Mouse (Mus musculus): ENCODE results near the gene Usp3. TPM values are rescaled to one million over a fixed set of nuclear protein-coding genes. Genes with fewer than 3 reads are reported as not detected.

Gene Usp3
- polyA plus RNA-seq, 1 experiment from 2014 or later: 97.7 TPM

DNA sequence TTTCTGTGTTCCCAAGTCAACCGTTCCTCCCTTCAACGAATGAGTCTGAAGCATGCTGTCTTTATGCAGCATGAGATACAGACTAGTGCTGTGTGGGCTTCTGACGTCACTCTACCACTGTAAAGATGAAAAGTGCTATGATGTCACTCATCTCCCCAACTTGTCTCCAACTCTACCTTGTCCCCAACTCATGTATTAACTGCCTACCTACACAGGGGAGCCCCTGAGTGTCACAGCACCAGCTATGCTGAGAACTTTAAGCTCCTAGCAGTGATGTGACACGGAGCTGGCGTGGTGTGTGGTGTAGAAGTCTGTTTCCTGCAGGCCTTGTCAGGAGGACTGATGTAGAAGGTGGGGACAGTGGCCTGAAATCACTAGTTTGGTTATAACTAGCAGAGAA lies 5.7 kb upstream of the Usp3 start:
- Histone ChIP-seq H3K4me3 (no peak overlapping the region), H3K27ac (no peak overlapping the region), H3K4me1 (replicated peaks) (peaks cover 38% of the 10 kb centered on the region), H3K36me3 (no peaks in the 10 kb centered on the region), H3K9me3 (no peaks in the 10 kb centered on the region), H3K27me3 (ENCODE audit: insufficient read depth, poor library complexity, severe bottlenecking) (peaks cover 21% of the 10 kb centered on the region)
- WGBS: 52% methylated on average over 5 of the region's 5 CpGs
- no peak for DNase-seq (ENCODE audit: low spot score)

DNA sequence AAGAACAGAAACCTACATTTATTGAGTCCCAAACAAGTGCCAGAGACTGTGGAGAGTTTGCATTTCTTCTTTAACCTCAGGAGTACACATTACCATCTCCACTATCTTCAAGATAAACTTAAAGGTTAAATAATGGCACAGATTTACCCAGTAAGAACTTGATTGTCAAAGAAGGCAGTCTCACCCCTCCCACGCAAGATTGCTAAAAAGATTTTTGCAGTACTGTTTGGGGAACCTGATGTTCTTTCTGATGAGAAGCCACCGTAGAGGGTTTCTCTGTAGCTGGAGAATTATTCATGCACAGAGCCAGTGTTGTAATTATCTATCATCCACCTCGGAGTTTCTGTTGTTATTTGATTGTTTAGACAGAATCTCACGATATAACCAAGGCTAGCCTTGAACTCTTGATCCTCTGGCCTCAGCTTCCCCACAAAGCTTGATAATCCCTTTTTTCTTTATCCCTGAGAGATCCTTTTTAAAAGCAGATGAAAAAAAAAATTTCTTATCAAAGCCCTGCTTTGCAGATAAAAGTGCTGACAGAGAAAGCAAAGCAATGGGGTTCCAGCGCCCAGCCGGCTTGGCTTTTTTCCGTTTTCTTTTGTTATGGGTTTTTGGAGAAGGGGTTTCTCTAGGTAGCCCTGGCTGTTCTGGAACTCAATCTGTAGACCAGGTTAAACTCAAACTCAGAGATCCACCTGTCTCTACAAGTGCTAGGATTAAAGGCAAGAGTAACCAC lies 4.7 kb upstream of the Usp3 start:
- Histone ChIP-seq H3K4me3 (no peak overlapping the region), H3K9me3 (no peaks in the 10 kb centered on the region), H3K27ac (no peak overlapping the region), H3K4me1 (replicated peaks) (peaks cover 42% of the 10 kb centered on the region), H3K27me3 (ENCODE audit: insufficient read depth, poor library complexity, severe bottlenecking) (peaks cover 24% of the 10 kb centered on the region), H3K36me3 (no peaks in the 10 kb centered on the region)
- 18% methylated on average over 7 of the region's 7 CpGs for WGBS
- DNase-seq (ENCODE audit: low spot score): no peak

DNA sequence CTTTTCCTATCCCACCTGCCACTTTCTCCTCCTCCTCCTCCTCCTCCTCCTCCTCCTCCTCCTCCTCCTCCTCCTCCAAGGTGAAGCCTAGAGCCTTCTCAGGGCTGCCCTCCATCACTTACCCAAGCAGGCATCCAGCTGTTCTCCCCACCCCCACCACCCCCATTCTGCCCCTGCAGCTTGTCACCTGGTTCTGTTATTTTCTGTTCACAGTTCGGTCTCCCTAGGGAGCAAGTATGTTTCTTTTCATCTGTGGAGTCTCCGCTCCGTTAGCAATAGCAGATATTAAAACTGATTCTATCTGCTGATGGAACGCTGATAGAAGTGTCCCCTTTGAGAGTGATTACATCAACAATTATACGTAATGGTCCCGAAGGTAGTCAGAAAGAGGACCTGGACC lies 4.1 kb upstream of the Usp3 start:
- H3K36me3 ChIP-seq: no peaks in the 10 kb centered on the region
- peaks cover 42% of the 10 kb centered on the region for H3K4me1 ChIP-seq (replicated peaks)
- WGBS: 24% methylated on average over 6 of the region's 6 CpGs
- H3K4me3 ChIP-seq: no peak overlapping the region
- H3K27me3 ChIP-seq (ENCODE audit: insufficient read depth, poor library complexity, severe bottlenecking): peaks cover 24% of the 10 kb centered on the region
- DNase-seq (ENCODE audit: low spot score): no peak
- no peak overlapping the region for H3K27ac ChIP-seq
- no peaks in the 10 kb centered on the region for H3K9me3 ChIP-seq

DNA sequence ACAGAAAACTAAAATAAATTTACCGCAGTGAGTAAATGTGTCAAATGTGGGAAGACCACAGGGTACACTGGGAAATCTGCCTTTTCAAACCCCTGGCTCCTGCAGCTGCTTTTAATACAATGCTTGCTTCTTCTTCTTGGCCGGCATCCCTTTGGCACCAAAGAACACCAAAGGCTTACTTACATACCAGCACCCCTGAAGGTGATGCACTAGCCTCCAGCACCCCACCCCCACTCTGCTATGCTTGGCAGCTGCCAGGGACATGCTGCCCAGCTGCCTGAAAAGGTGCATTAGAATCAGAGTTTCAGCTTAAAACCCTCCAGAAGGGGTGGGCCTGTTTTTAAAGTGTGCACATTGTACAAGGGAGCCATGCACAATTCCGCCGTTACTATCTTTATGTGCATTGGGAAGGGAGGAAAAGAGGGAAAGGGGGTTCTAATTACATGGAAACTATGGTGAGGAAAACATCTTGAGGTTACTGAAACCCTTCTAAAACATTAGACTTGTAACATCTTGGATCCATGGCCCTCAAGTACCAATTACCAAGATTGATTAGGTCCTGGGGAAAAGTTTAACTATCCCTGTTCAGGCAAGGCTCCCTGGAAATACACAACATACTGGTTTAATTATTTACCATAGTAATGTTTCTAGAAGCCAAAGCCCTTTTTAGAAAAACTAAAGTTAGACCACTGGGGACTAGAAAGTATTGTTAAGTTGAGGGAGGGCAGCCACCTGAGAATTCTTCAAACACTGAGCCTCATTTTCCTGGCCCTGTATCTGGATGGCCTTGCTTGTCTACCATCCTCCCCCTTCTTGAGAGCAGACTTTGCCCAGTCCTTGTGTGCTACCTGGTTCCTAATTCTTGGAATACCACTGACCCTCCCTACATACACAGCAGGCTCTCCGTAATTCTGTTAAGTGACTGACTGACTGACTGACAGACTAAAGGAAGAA lies 3.1 kb upstream of the Usp3 start:
- Histone ChIP-seq H3K4me1 (replicated peaks) (peaks cover 48% of the 10 kb centered on the region), H3K27ac (no peak overlapping the region), H3K36me3 (no peaks in the 10 kb centered on the region), H3K4me3 (no peak overlapping the region), H3K9me3 (no peaks in the 10 kb centered on the region), H3K27me3 (ENCODE audit: insufficient read depth, poor library complexity, severe bottlenecking) (peaks cover 24% of the 10 kb centered on the region)
- 53% methylated on average over 5 of the region's 5 CpGs for WGBS
- DNase-seq (ENCODE audit: low spot score): no peak

DNA sequence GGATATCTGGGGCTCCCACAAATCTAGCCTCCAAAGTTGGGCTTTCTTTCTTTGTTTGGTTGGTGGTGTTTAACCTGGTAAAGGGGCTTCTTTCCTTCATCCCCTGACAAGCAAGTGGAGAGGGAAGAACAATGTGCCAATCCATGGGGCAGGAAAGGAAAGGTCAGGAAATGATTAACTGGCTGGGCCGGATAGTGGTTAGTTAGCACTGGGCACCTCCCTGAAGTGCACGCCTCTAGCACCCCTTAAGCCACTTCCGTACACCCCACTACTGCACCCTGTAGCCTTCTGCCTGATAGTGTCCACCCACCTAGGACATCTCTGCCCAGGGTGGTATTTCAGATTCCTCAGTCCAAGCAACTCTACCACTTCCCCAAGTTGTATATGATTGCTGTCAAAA lies 1.1 kb upstream of the Usp3 start:
- no peaks in the 10 kb centered on the region for H3K9me3 ChIP-seq
- 74% methylated on average over 3 of the region's 3 CpGs for WGBS
- H3K27me3 ChIP-seq (ENCODE audit: insufficient read depth, poor library complexity, severe bottlenecking): peaks cover 24% of the 10 kb centered on the region
- no peak for DNase-seq (ENCODE audit: low spot score)
- no peak overlapping the region for H3K27ac ChIP-seq
- peaks cover 57% of the 10 kb centered on the region for H3K4me1 ChIP-seq (replicated peaks)
- peak overlapping the region; percentile 97; the same call in 1 of the 2 replicates for H3K4me3 ChIP-seq
- H3K36me3 ChIP-seq: no peaks in the 10 kb centered on the region

DNA sequence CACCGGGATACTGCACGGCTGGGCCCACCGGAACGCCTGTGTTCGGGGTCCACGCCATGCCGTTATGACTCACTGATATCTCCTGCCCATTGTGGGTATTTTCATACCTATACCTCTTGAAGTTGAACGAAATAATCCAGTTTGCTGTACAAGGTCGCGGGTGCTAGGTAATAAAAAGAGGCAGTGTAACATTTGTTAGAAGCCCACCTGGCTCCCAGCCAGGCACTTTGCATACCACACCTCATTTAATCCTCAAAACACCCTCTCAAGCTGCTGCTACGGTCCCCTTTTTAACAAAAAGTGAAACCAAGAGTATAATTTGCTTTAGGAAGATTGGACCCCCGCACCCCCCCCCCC lies 649 bp upstream of the Usp3 start:
- DNase-seq (ENCODE audit: low spot score): no peak
- Histone ChIP-seq H3K27me3 (ENCODE audit: insufficient read depth, poor library complexity, severe bottlenecking) (peaks cover 24% of the 10 kb centered on the region), H3K4me3 (peak overlapping the region; percentile 97), H3K36me3 (no peaks in the 10 kb centered on the region), H3K27ac (0 out of 2 replicates have a peak overlapping the region, but pooled peaks have one; percentile 99), H3K9me3 (no peaks in the 10 kb centered on the region), H3K4me1 (replicated peaks) (peaks cover 55% of the 10 kb centered on the region)
- WGBS: 13% methylated on average over 12 of the region's 12 CpGs

DNA sequence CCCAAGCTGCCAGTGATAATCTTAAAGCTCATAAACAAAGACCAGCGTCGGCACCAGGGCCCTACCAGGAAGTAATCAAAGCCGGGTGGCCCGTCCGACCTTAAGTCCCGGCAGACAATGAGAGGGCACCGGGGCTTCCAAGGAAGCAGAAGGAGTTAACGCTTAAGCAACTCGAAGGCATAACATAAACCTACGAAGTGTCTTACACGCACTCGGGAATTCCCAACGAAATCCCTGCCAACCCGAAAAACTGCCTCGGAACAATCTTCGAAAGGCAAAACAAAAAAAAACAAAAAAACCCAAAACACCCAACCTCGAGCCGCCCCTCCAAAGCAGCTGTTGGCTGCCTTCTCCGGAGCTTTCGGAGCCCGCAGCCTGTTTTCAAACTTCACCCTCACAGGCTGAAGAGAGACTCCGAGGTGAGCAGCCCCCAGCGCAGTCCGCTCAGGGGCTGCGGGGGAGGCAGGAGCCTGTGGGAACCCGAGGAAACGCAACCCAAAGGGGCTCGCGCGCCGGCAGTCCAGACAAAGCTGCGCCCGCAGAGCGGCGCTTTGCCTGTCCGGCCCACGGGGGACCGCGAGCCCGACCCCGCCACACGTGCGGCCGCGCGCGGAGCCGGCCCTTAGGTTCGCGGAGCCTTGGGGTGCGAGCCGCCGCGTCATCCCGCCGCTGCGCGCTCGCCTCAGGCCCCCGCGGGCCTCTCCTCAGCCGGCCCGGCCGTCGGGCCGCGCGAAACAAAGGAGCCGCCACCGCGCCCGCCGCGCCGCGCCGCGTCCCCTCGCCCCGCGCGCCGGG lies 894 bp downstream of the Usp3 start:
- under 1% methylated on average over 83 of the region's 83 CpGs for WGBS
- Histone ChIP-seq H3K27ac (peak overlapping the region; percentile 99), H3K4me1 (replicated peaks) (peaks cover 48% of the 10 kb centered on the region), H3K36me3 (no peaks in the 10 kb centered on the region), H3K27me3 (ENCODE audit: insufficient read depth, poor library complexity, severe bottlenecking) (peaks cover 21% of the 10 kb centered on the region), H3K4me3 (peak overlapping the region; percentile 97), H3K9me3 (no peaks in the 10 kb centered on the region)
- DNase-seq (ENCODE audit: low spot score): peak; percentile 64

DNA sequence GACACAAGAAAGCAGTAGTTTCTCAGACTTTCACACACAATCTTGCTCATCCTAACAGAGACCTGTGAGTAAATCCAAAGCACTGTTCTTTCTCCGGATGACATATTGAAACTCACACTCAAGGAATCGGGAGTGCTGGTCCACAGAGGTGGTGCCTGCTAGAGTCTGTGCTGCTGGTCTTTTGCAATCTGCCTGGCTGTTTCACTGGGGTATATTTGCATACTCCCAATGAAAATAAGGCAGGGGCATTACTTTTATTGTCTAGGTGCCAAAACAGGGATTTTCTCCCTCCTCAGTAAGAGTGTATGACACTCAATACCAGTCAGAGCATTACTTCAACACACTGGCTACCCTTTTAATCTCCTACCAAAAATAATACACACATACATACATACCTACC lies 2.9 kb downstream of the Usp3 start:
- Histone ChIP-seq H3K27me3 (ENCODE audit: insufficient read depth, poor library complexity, severe bottlenecking) (peaks cover 14% of the 10 kb centered on the region), H3K4me1 (replicated peaks) (peaks cover 41% of the 10 kb centered on the region), H3K4me3 (peak overlapping the region; percentile 24), H3K27ac (no peak overlapping the region), H3K9me3 (no peaks in the 10 kb centered on the region), H3K36me3 (no peaks in the 10 kb centered on the region)
- 78% methylated on average over 2 of the region's 2 CpGs for WGBS
- no peak for DNase-seq (ENCODE audit: low spot score)

DNA sequence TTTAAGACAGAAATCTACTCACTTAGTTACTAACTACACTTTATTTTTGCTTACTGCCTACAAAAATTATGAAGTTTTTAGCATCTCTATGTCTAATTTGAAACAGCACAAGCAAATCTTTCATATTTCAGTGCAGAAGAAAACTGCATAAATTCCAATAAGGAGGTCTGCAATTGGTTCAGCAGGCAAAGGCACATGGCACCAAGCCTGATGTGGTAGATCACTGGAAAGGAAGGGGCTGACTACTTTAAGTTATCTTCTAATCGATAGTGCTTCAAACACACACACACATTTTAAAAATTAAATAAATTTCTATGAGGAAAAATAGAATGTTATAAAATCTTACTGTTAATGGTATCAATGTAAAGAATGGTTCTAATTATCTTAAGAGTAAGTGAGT lies 5.9 kb downstream of the Usp3 start:
- Histone ChIP-seq H3K27ac (no peak overlapping the region), H3K27me3 (ENCODE audit: insufficient read depth, poor library complexity, severe bottlenecking) (no peaks in the 10 kb centered on the region), H3K36me3 (peaks cover 7% of the 10 kb centered on the region; the same call in 1 of the 2 replicates), H3K9me3 (no peaks in the 10 kb centered on the region), H3K4me1 (replicated peaks) (peaks cover 35% of the 10 kb centered on the region), H3K4me3 (no peak overlapping the region)
- DNase-seq (ENCODE audit: low spot score): no peak
- 92% methylated on average over 1 of the region's 1 CpGs for WGBS

DNA sequence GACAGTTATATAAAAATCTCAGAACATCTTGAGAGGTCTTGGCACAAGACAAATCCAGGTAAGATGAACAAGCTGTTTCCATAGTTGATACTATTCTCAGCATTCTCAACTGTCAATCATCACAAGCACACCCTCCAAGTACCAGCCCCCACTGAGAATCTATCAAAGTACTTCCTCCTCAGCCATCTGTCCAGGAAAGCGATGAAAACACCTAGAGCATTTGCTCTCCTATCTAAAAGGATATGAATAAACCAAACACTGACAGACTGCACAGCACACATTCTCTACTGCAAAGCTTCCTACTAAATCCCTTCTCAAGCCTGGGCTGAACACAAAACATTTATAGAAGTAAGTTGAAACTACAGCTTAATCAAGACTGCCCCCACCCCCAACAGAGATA lies 6.4 kb downstream of the Usp3 start:
- WGBS: 70% methylated on average over 1 of the region's 1 CpGs
- Histone ChIP-seq H3K9me3 (no peaks in the 10 kb centered on the region), H3K27me3 (ENCODE audit: insufficient read depth, poor library complexity, severe bottlenecking) (no peaks in the 10 kb centered on the region), H3K36me3 (peaks cover 7% of the 10 kb centered on the region; the same call in 1 of the 2 replicates), H3K27ac (no peak overlapping the region), H3K4me1 (replicated peaks) (peaks cover 34% of the 10 kb centered on the region), H3K4me3 (no peak overlapping the region)
- DNase-seq (ENCODE audit: low spot score): no peak

DNA sequence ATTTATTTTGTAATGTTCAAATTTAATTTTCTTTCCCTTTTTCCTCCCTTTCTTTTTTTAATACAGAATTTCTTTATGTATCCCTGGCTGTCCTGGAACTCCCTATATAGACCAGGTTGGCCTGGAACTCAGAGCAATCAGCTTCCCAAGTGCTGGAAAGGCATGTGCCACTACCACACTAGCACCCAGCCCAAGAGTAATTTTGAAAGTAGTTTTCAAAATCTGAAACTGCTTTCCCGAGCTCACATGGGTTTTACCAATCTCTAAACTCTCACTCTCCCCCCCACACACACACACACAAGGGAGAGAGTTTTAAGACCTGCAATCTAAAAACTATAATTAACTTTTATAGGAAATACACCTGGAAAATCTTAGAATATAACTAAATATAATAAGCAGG lies 7.8 kb downstream of the Usp3 start:
- H3K9me3 ChIP-seq: no peaks in the 10 kb centered on the region
- H3K27me3 ChIP-seq (ENCODE audit: insufficient read depth, poor library complexity, severe bottlenecking): no peaks in the 10 kb centered on the region
- peaks cover 7% of the 10 kb centered on the region; the same call in 1 of the 2 replicates for H3K36me3 ChIP-seq
- no peak overlapping the region for H3K4me3 ChIP-seq
- no peak for DNase-seq (ENCODE audit: low spot score)
- no peak overlapping the region for H3K27ac ChIP-seq
- H3K4me1 ChIP-seq (replicated peaks): peaks cover 21% of the 10 kb centered on the region
- 88% methylated on average over 1 of the region's 1 CpGs for WGBS

DNA sequence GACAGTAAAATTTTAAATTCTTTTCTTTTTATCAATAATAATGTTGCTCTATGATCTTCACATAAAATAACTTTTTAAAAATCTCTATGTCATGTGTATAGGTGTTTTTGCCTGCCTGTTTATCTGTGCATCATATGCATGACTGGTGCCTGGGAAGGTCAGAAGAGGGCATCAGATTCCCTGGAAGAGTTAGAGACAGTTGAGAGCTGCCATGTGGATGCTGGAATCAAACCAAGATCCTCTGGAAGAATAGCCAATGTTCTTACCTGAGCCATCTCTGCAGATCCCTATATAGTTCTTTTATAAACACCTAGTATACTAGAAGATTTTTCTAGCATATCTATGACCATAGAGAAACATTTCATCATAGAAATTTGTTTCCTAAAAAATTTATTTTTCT lies 8.8 kb downstream of the Usp3 start:
- Histone ChIP-seq H3K27ac (no peak overlapping the region), H3K27me3 (ENCODE audit: insufficient read depth, poor library complexity, severe bottlenecking) (no peaks in the 10 kb centered on the region), H3K4me1 (replicated peaks) (peaks cover 14% of the 10 kb centered on the region), H3K4me3 (no peak overlapping the region), H3K9me3 (no peaks in the 10 kb centered on the region), H3K36me3 (peaks cover 12% of the 10 kb centered on the region)
- DNase-seq (ENCODE audit: low spot score): no peak
